Mouse (Mus musculus) spleen, adult 18-20 months (tissue): Measurements from ENCODE around the gene BC025920.
A peak's percentile ranks its signal among the peaks of the same experiment; 100 is the strongest.

ENCODE experiments used
- DNase-seq, 2 experiments: peaks; one replicate each; pipeline ENCODE4 v3.0.0; 2022; ENCODE audit warnings: mixed read lengths in 2 of 2

BC025920 gene

GRCm38 (mm10) chr10:81605974-81606751 lies at the start of gene BC025920:
BC025920 (plus strand) TSS chr10:81606270.
- DNase-seq: peak; percentile 84 to 88

- no peak for DNase-seq
Measured at GRCm38 (mm10) chr10:81556282-81556681, 49.8 kb upstream of the BC025920 start.

- DNase-seq: no peak
Measured at GRCm38 (mm10) chr10:81557491-81557890, 48.6 kb upstream of the BC025920 start.

- peak; percentile 76 to 84 for DNase-seq
Measured at GRCm38 (mm10) chr10:81559163-81559626, 46.9 kb upstream of the BC025920 start, which contains the start of gene Aes. Aes (plus strand) TSS chr10:81559488.

GRCm38 (mm10) chr10:81559627-81560539 lies 46.2 kb upstream of the BC025920 start:
- DNase-seq: peak; percentile 57 to 61

GRCm38 (mm10) chr10:81560719-81561459 lies 45.2 kb upstream of the BC025920 start:
- peak; percentile 69 to 76 for DNase-seq

GRCm38 (mm10) chr10:81562411-81562810 lies 43.7 kb upstream of the BC025920 start:
- no peak for DNase-seq

GRCm38 (mm10) chr10:81563481-81563880 lies 42.6 kb upstream of the BC025920 start:
- DNase-seq: no peak

GRCm38 (mm10) chr10:81564216-81564615 lies 41.9 kb upstream of the BC025920 start:
- DNase-seq: no peak

- DNase-seq: peak; percentile 44 to 72
Measured at GRCm38 (mm10) chr10:81564734-81565133, 41.3 kb upstream of the BC025920 start.

GRCm38 (mm10) chr10:81565257-81566228 lies 40.5 kb upstream of the BC025920 start:
- no peak for DNase-seq

- peak in 1 of 2 experiments; percentile 5 for DNase-seq
Measured at GRCm38 (mm10) chr10:81568381-81569191, 37.5 kb upstream of the BC025920 start.

- DNase-seq: no peak
Measured at GRCm38 (mm10) chr10:81569507-81570237, 36.4 kb upstream of the BC025920 start.

- DNase-seq: no peak
Measured at GRCm38 (mm10) chr10:81570238-81570800, 35.8 kb upstream of the BC025920 start.

GRCm38 (mm10) chr10:81570831-81571500 lies 35.1 kb upstream of the BC025920 start:
- DNase-seq: peak; percentile 76 to 81

GRCm38 (mm10) chr10:81571501-81571876 lies 34.6 kb upstream of the BC025920 start:
- DNase-seq: peak; percentile 88

- no peak for DNase-seq
Measured at GRCm38 (mm10) chr10:81572133-81572671, 33.9 kb upstream of the BC025920 start.

GRCm38 (mm10) chr10:81572975-81573374 lies 33.1 kb upstream of the BC025920 start:
- no peak for DNase-seq
